Mouse (Mus musculus) lung, embryonic 15.5 days (tissue): ENCODE results near the gene Slc22a15. TPM values are rescaled to one million over a fixed set of nuclear protein-coding genes. Genes with fewer than 3 reads are reported as not detected.

Experiments
- polyA plus RNA-seq: library from polyadenylated mRNA; unstranded; fragments of >200 nt; fragmentation: Nextera tagmentation; extraction: Ambion mirVana; gene quantifications from 2 replicates; pipeline ENCODE4 v1.2.1, GENCODE M21; 2015

Slc22a15 gene
- polyA plus RNA-seq, 1 experiment from 2014 or later: 4.2 TPM

Other genes starting within 250 kb of the Slc22a15 start
- 0.55 and 0.69 TPM in 2 replicates for gene Mab21l3, start 75.5 kb downstream of the Slc22a15 start, polyA plus RNA-seq
- gene Nhlh2, start 85.6 kb upstream of the Slc22a15 start, polyA plus RNA-seq: 0.04 TPM in 1 of 2 replicates, not detected in the other
- gene Casq2, start 162.0 kb upstream of the Slc22a15 start, polyA plus RNA-seq: 13.3 and 13.5 TPM in 2 replicates